Mouse (Mus musculus): Measurements from ENCODE around the gene Scgb2a2. TPM values are rescaled to one million over a fixed set of nuclear protein-coding genes. Genes with fewer than 3 reads are reported as not detected.
"Not testable (repeated sequence)": the region's sequence is repeated elsewhere in the genome, so short reads cannot be mapped to it uniquely, and the experiment has no call there.

The Scgb2a2 gene
- polyA plus RNA-seq, 1 experiment from 2014 or later, result not detected

- Histone ChIP-seq H3K36me3 (peaks cover 41% of the 10 kb centered on the region), H3K27ac (peak overlapping the region; percentile 96), H3K4me1 (replicated peaks) (peaks cover 64% of the 10 kb centered on the region), H3K9me3 (replicated peaks) (no peaks in the 10 kb centered on the region), H3K4me2 (peak overlapping the region; percentile 81), H3K27me3 (no peaks in the 10 kb centered on the region), H3K4me3 (replicated peaks) (peak overlapping the region; percentile 94), H3K9ac (peak overlapping the region; percentile 98)
- ATAC-seq (ENCODE audit: low read depth), result peak; percentile 0; the same call in 1 of the 2 replicates
- 5% methylated on average over 17 of the region's 17 CpGs for WGBS (ENCODE audit: insufficient replicate concordance)
- DNase-seq, result no peak
These were observed 51.1 kb downstream of the Scgb2a2 start for GRCm38 (mm10) chr19:9898339-9899066.

- Histone ChIP-seq H3K36me3 (peaks cover 33% of the 10 kb centered on the region), H3K4me3 (replicated peaks) (peak within 1 kb of the TSS; percentile 94), H3K27ac (peak within 1 kb of the TSS; percentile 96), H3K9me3 (replicated peaks) (no peaks in the 10 kb centered on the region), H3K27me3 (no peaks in the 10 kb centered on the region), H3K9ac (peak within 1 kb of the TSS; percentile 98), H3K4me2 (peak within 1 kb of the TSS; percentile 81), H3K4me1 (replicated peaks) (peaks cover 58% of the 10 kb centered on the region)
- under 1% methylated on average over 58 of the region's 58 CpGs for WGBS (ENCODE audit: insufficient replicate concordance)
- peak; percentile 94 for ATAC-seq (ENCODE audit: low read depth)
- peak; percentile 94 for DNase-seq
These were observed 51.9 kb downstream of the Scgb2a2 start, which contains the start of gene Incenp for GRCm38 (mm10) chr19:9899072-9899779. TSS of gene Incenp (minus strand) at chr19:9899551.

GRCm38 (mm10) chr19:9899780-9900146 lies 52.4 kb downstream of the Scgb2a2 start:
- H3K4me1 ChIP-seq (replicated peaks), result peaks cover 53% of the 10 kb centered on the region
- no peaks in the 10 kb centered on the region for H3K27me3 ChIP-seq
- H3K4me2 ChIP-seq, result peak overlapping the region; percentile 75
- DNase-seq (no peak), ATAC-seq (ENCODE audit: low read depth) (peak; percentile 42)
- H3K4me3 ChIP-seq (replicated peaks), result peak overlapping the region; percentile 94
- H3K9ac ChIP-seq, result peak overlapping the region; percentile 74
- H3K36me3 ChIP-seq, result peaks cover 28% of the 10 kb centered on the region
- H3K9me3 ChIP-seq (replicated peaks), result no peaks in the 10 kb centered on the region
- peak overlapping the region; percentile 93 for H3K27ac ChIP-seq
- WGBS (ENCODE audit: insufficient replicate concordance), result 6% methylated on average over 10 of the region's 10 CpGs

DNA sequence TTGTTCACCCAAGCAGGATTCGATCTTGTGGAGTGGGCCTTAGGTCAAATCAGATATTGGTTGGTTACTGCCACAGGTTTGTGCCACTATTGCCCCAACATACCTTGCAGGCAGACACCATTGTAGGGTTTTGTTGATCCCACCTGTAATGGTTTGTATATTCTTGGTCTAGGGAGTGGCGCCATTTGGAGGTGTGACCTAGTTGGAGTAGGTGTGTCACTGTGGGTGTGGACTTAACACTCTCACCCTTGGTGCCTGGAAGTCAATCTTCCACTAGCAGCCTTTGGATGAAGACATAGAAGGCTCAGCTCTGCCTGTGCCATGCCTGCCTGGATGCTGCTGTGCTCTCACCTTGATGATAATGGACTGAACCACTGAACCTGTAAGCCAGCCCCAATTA lies 53.3 kb downstream of the Scgb2a2 start:
- Histone ChIP-seq H3K4me2 (peak overlapping the region; percentile 75), H3K4me1 (replicated peaks) (peaks cover 44% of the 10 kb centered on the region), H3K36me3 (peaks cover 19% of the 10 kb centered on the region), H3K27ac (peak overlapping the region; percentile 93), H3K4me3 (replicated peaks) (peak overlapping the region; percentile 94)
- 91% methylated on average over 2 of the region's 2 CpGs for WGBS (ENCODE audit: insufficient replicate concordance)
- H3K27me3 ChIP-seq; H3K9me3 ChIP-seq (replicated peaks); ATAC-seq (ENCODE audit: low read depth); H3K9ac ChIP-seq; DNase-seq: not testable (repeated sequence)

Small RNAs within 50 kb of the gene (microRNA-seq; reads per million reads assigned to microRNA genes)
- not detected for gene Gm22369

Other genes starting within 250 kb of the Scgb2a2 start
- 100 and 108 TPM in 2 replicates for gene Incenp, start 52.0 kb downstream of the Scgb2a2 start, polyA plus RNA-seq (2015; fragmentation: Nextera tagmentation; extraction: Ambion mirVana)
- gene Fth1, start 133.0 kb downstream of the Scgb2a2 start, polyA plus RNA-seq (2015; fragmentation: Nextera tagmentation; extraction: Ambion mirVana), result 5,062 and 5,153 TPM in 2 replicates
- gene Best1, start 154.1 kb downstream of the Scgb2a2 start, polyA plus RNA-seq (2015; fragmentation: Nextera tagmentation; extraction: Ambion mirVana), result 0.17 and 0.20 TPM in 2 replicates
- gene Rab3il1, start 154.1 kb downstream of the Scgb2a2 start, polyA plus RNA-seq (2015; fragmentation: Nextera tagmentation; extraction: Ambion mirVana), result 196 and 207 TPM in 2 replicates
- gene Fads3, start 194.0 kb downstream of the Scgb2a2 start, polyA plus RNA-seq (2015; fragmentation: Nextera tagmentation; extraction: Ambion mirVana), result 5.3 and 7.3 TPM in 2 replicates